Mouse (Mus musculus): ENCODE data around the gene Vps37c. TPM values are rescaled to one million over a fixed set of nuclear protein-coding genes. Genes with fewer than 3 reads are reported as not detected.

Vps37c gene
- polyA plus RNA-seq, 1 experiment from 2014 or later = 35.9 TPM

- Histone ChIP-seq H3K4me1 (ENCODE audit: control insufficient read depth, insufficient read depth, low read length) (no peaks in the 10 kb centered on the region), H3K9me3 (ENCODE audit: control insufficient read depth, low read length) (no peaks in the 10 kb centered on the region), H3K9ac (ENCODE audit: low read depth, low read length) (no peak overlapping the region), H3K36me3 (ENCODE audit: control insufficient read depth, insufficient read depth, low read length) (no peaks in the 10 kb centered on the region), H3K27me3 (replicated peaks; ENCODE audit: control insufficient read depth, insufficient read depth, low read length) (no peaks in the 10 kb centered on the region), H3K4me2 (ENCODE audit: low read depth, low read length) (no peak overlapping the region), H3K27ac (replicated peaks; ENCODE audit: low read depth, low read length) (no peak overlapping the region), H3K4me3 (ENCODE audit: low read depth, low read length) (no peak overlapping the region)
- 78% methylated on average over 10 of the region's 10 CpGs for WGBS
- DNase-seq (ENCODE audit: low spot score) (no peak), ATAC-seq (ENCODE audit: low read depth) (no peak)
These were observed 45.1 kb downstream of the Vps37c start for GRCm38 (mm10) chr19:10733501-10734127.

DNA sequence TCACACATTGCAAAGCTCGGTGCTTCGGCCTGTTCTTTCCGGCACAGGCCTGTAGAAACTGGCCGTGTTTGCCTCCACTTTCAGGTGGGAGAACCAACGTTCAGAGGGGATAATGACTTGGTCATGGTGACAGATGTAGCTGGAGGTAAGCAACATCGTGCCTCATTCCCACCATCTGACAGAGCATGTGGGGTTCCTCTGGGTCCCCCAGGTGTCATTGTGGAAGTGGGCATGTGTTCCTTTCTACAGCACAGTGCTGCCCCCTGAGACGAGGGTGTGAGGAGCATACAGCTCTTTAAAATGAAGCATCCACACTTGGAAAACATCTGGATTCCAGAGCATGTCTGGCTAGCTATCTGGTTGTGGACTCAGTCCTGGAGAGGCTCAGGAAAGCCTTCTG is 46.0 kb downstream of the Vps37c start:
- no peak for DNase-seq (ENCODE audit: low spot score)
- Histone ChIP-seq H3K27me3 (replicated peaks; ENCODE audit: control insufficient read depth, insufficient read depth, low read length) (no peaks in the 10 kb centered on the region), H3K4me2 (ENCODE audit: low read depth, low read length) (no peak overlapping the region), H3K4me1 (ENCODE audit: control insufficient read depth, insufficient read depth, low read length) (no peaks in the 10 kb centered on the region), H3K9ac (ENCODE audit: low read depth, low read length) (no peak overlapping the region), H3K4me3 (ENCODE audit: low read depth, low read length) (no peak overlapping the region), H3K36me3 (ENCODE audit: control insufficient read depth, insufficient read depth, low read length) (no peaks in the 10 kb centered on the region), H3K9me3 (ENCODE audit: control insufficient read depth, low read length) (no peaks in the 10 kb centered on the region), H3K27ac (replicated peaks; ENCODE audit: low read depth, low read length) (no peak overlapping the region)
- 75% methylated on average over 7 of the region's 7 CpGs for WGBS
- no peak for ATAC-seq (ENCODE audit: low read depth)

DNA sequence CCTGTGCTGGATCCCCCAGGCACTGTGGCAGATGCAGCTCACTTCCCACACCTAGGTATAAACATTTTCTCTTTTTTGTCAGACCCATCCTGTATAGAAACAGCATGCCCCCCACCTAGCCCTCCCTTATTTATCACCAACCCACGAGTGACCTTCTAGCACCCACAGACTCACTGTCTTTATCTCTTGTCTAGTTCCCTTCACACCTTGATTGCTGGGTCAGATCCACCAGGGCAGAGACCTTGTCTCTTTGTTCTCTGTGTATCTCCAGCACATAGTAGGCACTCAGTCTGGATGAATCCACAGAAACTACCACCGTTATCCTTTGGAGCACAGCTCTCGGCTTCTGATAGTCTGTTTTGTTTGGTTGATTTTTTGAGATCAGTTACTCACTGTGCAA is 46.5 kb downstream of the Vps37c start:
- 86% methylated on average over 3 of the region's 3 CpGs for WGBS

DNA sequence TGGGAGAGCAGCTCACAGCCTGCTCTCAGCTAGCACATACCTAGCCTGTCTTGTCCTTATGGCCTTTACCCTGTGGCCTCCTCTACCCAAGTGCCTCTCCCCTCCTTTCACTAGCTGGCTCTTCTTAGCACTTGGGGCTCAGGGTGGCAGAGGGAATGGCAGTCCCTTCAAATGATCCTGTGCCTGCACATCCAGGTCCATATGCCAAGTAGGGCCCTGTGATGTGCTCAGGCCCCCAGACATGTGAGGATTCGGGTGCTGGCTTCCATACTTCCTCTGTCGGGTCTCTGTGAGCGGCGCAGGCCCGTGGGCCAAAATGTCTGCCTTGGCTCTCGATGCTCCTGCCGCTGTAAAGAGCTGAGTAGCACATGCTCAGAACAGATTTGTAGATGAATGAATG is 47.3 kb downstream of the Vps37c start:
- H3K36me3 ChIP-seq (ENCODE audit: control insufficient read depth, insufficient read depth, low read length) = no peaks in the 10 kb centered on the region
- H3K4me3 ChIP-seq (ENCODE audit: low read depth, low read length) = no peak overlapping the region
- no peaks in the 10 kb centered on the region for H3K4me1 ChIP-seq (ENCODE audit: control insufficient read depth, insufficient read depth, low read length)
- DNase-seq (ENCODE audit: low spot score) (no peak), ATAC-seq (ENCODE audit: low read depth) (no peak)
- no peak overlapping the region for H3K9ac ChIP-seq (ENCODE audit: low read depth, low read length)
- H3K9me3 ChIP-seq (ENCODE audit: control insufficient read depth, low read length) = no peaks in the 10 kb centered on the region
- no peak overlapping the region for H3K27ac ChIP-seq (replicated peaks; ENCODE audit: low read depth, low read length)
- 94% methylated on average over 7 of the region's 7 CpGs for WGBS
- H3K27me3 ChIP-seq (replicated peaks; ENCODE audit: control insufficient read depth, insufficient read depth, low read length) = no peaks in the 10 kb centered on the region
- H3K4me2 ChIP-seq (ENCODE audit: low read depth, low read length) = no peak overlapping the region

More for the DNA sequence above, 46.5 kb downstream of the Vps37c start:
- H3K4me1 ChIP-seq (ENCODE audit: control insufficient read depth, insufficient read depth, low read length) = no peaks in the 10 kb centered on the region
- H3K4me2 ChIP-seq (ENCODE audit: low read depth, low read length) = no peak overlapping the region
- H3K9me3 ChIP-seq (ENCODE audit: control insufficient read depth, low read length) = no peaks in the 10 kb centered on the region
- DNase-seq (ENCODE audit: low spot score) (no peak), ATAC-seq (ENCODE audit: low read depth) (no peak)
- no peak overlapping the region for H3K9ac ChIP-seq (ENCODE audit: low read depth, low read length)
- no peak overlapping the region for H3K27ac ChIP-seq (replicated peaks; ENCODE audit: low read depth, low read length)
- H3K4me3 ChIP-seq (ENCODE audit: low read depth, low read length) = no peak overlapping the region
- no peaks in the 10 kb centered on the region for H3K27me3 ChIP-seq (replicated peaks; ENCODE audit: control insufficient read depth, insufficient read depth, low read length)
- no peaks in the 10 kb centered on the region for H3K36me3 ChIP-seq (ENCODE audit: control insufficient read depth, insufficient read depth, low read length)

DNA sequence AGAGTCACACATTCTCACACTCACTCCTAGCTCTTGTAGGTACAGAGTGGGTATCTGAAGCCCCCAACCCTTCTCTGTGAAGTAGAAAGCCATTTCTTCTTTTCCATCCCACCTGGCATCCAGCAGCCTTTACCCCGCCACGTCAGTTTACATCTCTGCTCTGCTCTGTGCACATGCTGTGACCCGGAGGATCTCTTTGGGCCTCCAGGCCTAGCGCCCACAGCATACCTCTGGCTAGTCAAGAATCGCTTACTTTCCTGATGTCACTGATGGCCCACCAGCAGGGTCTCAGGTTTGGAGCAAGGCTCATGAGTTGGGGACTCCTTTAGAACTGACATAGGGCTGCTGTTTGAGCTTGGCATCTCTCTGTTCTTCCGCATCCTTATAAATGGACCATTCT is 49.5 kb downstream of the Vps37c start:
- Histone ChIP-seq H3K4me2 (ENCODE audit: low read depth, low read length) (no peak overlapping the region), H3K4me3 (ENCODE audit: low read depth, low read length) (no peak overlapping the region), H3K27ac (replicated peaks; ENCODE audit: low read depth, low read length) (no peak overlapping the region), H3K9ac (ENCODE audit: low read depth, low read length) (no peak overlapping the region), H3K27me3 (replicated peaks; ENCODE audit: control insufficient read depth, insufficient read depth, low read length) (no peaks in the 10 kb centered on the region), H3K4me1 (ENCODE audit: control insufficient read depth, insufficient read depth, low read length) (no peaks in the 10 kb centered on the region), H3K9me3 (ENCODE audit: control insufficient read depth, low read length) (no peaks in the 10 kb centered on the region), H3K36me3 (ENCODE audit: control insufficient read depth, insufficient read depth, low read length) (no peaks in the 10 kb centered on the region)
- 89% methylated on average over 6 of the region's 6 CpGs for WGBS
- no peak for ATAC-seq (ENCODE audit: low read depth)
- DNase-seq (ENCODE audit: low spot score) = no peak

GRCm38 (mm10) chr19:10738811-10739210 is 50.3 kb downstream of the Vps37c start, which contains the start of gene Cd5:
Cd5 (minus strand) TSS chr19:10739002.
- H3K4me3 ChIP-seq (ENCODE audit: low read depth, low read length) = no peak within 1 kb of the TSS
- no peaks in the 10 kb centered on the region for H3K9me3 ChIP-seq (ENCODE audit: control insufficient read depth, low read length)
- H3K27ac ChIP-seq (replicated peaks; ENCODE audit: low read depth, low read length) = no peak within 1 kb of the TSS
- H3K4me1 ChIP-seq (ENCODE audit: control insufficient read depth, insufficient read depth, low read length) = no peaks in the 10 kb centered on the region
- no peak within 1 kb of the TSS for H3K9ac ChIP-seq (ENCODE audit: low read depth, low read length)
- ATAC-seq (ENCODE audit: low read depth) (no peak), DNase-seq (ENCODE audit: low spot score) (no peak)
- no peak within 1 kb of the TSS for H3K4me2 ChIP-seq (ENCODE audit: low read depth, low read length)
- H3K27me3 ChIP-seq (replicated peaks; ENCODE audit: control insufficient read depth, insufficient read depth, low read length) = no peaks in the 10 kb centered on the region
- WGBS = 71% methylated on average over 4 of the region's 4 CpGs
- no peaks in the 10 kb centered on the region for H3K36me3 ChIP-seq (ENCODE audit: control insufficient read depth, insufficient read depth, low read length)

DNA sequence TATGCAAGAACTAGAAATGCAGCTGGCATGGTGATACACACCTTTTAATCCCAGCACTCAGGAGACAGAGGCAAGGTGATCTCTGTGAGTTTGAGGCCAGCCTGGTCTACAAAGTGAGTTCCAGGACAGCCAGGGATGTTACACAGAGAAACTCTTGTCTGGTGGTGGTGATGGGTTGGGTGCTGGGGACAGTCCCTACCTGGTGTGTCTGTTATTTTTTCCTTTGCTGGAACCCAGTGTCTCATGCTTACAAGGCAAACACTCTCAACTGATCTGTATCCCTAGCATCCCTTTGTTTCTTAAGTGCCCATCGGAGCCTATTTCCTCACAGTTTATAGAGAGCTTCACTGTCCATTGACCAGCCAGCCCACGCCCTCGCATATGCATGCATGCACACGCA is 51.4 kb downstream of the Vps37c start:
- DNase-seq (ENCODE audit: low spot score) (no peak), ATAC-seq (ENCODE audit: low read depth) (no peak)
- Histone ChIP-seq H3K27me3 (replicated peaks; ENCODE audit: control insufficient read depth, insufficient read depth, low read length) (no peaks in the 10 kb centered on the region), H3K36me3 (ENCODE audit: control insufficient read depth, insufficient read depth, low read length) (no peaks in the 10 kb centered on the region), H3K4me2 (ENCODE audit: low read depth, low read length) (no peak overlapping the region), H3K4me3 (ENCODE audit: low read depth, low read length) (no peak overlapping the region), H3K9ac (ENCODE audit: low read depth, low read length) (no peak overlapping the region), H3K27ac (replicated peaks; ENCODE audit: low read depth, low read length) (no peak overlapping the region), H3K4me1 (ENCODE audit: control insufficient read depth, insufficient read depth, low read length) (no peaks in the 10 kb centered on the region), H3K9me3 (ENCODE audit: control insufficient read depth, low read length) (no peaks in the 10 kb centered on the region)
- 81% methylated on average over 4 of the region's 4 CpGs for WGBS

- Histone ChIP-seq H3K27me3 (replicated peaks; ENCODE audit: control insufficient read depth, insufficient read depth, low read length) (no peaks in the 10 kb centered on the region), H3K4me3 (ENCODE audit: low read depth, low read length) (no peak overlapping the region), H3K36me3 (ENCODE audit: control insufficient read depth, insufficient read depth, low read length) (no peaks in the 10 kb centered on the region), H3K9me3 (ENCODE audit: control insufficient read depth, low read length) (no peaks in the 10 kb centered on the region), H3K4me2 (ENCODE audit: low read depth, low read length) (no peak overlapping the region), H3K9ac (ENCODE audit: low read depth, low read length) (no peak overlapping the region), H3K27ac (replicated peaks; ENCODE audit: low read depth, low read length) (no peak overlapping the region), H3K4me1 (ENCODE audit: control insufficient read depth, insufficient read depth, low read length) (no peaks in the 10 kb centered on the region)
- DNase-seq (ENCODE audit: low spot score) (no peak), ATAC-seq (ENCODE audit: low read depth) (0 out of 2 replicates have a peak, but pooled peaks have one; percentile 30)
- WGBS = 35% methylated on average over 11 of the region's 11 CpGs
These were observed 52.3 kb downstream of the Vps37c start for GRCm38 (mm10) chr19:10740641-10741440.

DNA sequence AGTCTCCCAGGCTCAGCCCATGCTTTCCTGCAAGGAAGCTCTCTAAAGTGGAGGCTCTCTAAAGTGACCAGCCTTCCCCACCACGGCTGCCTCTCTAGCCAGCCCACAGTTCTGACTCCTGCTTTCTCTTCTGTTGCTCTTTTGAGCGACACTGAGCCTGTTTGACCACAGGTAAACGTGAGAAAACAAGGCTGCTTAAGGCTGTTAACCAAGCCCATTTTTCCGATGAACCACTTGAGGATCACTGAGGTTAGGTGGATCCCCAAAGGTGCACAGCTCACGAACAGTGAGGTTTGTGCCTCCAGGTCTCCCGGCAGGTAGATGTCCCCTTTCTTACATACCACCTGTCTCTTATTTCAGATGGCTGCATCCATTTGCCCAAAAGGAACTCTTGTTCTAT is 53.6 kb downstream of the Vps37c start:
- Histone ChIP-seq H3K27ac (replicated peaks; ENCODE audit: low read depth, low read length) (no peak overlapping the region), H3K36me3 (ENCODE audit: control insufficient read depth, insufficient read depth, low read length) (no peaks in the 10 kb centered on the region), H3K27me3 (replicated peaks; ENCODE audit: control insufficient read depth, insufficient read depth, low read length) (no peaks in the 10 kb centered on the region), H3K9ac (ENCODE audit: low read depth, low read length) (no peak overlapping the region), H3K4me3 (ENCODE audit: low read depth, low read length) (no peak overlapping the region), H3K4me2 (ENCODE audit: low read depth, low read length) (no peak overlapping the region), H3K9me3 (ENCODE audit: control insufficient read depth, low read length) (no peaks in the 10 kb centered on the region), H3K4me1 (ENCODE audit: control insufficient read depth, insufficient read depth, low read length) (no peaks in the 10 kb centered on the region)
- 82% methylated on average over 6 of the region's 6 CpGs for WGBS
- no peak for DNase-seq (ENCODE audit: low spot score)
- no peak for ATAC-seq (ENCODE audit: low read depth)
